Mouse (Mus musculus) T-helper 1 cell (primary cell): ENCODE data around the gene Gm42674.

Experiments
- in situ Hi-C: fragments of 300-600 bp; cut with MboI, MseI; formaldehyde crosslinking; loops from one replicate; pipeline ENCODE4 v1.15.1; 2025; ENCODE audit warnings: high pct_unique_total_duplicates

The Gm42674 gene

GRCm38 (mm10) chr3:90601486-90602110, at the start of gene Gm42674:
TSS of gene Gm42674 (plus strand) at chr3:90601904.
- in situ Hi-C loops, result no loop called here

GRCm38 (mm10) chr3:90552231-90552630, 49.5 kb upstream of the Gm42674 start:
- in situ Hi-C loops, result no loop called here

- in situ Hi-C loops, result no loop called here
Observed at GRCm38 (mm10) chr3:90555954-90556353, 45.8 kb upstream of the Gm42674 start.

- in situ Hi-C loops, result no loop called here
Observed at GRCm38 (mm10) chr3:90560008-90560628, 41.6 kb upstream of the Gm42674 start, which contains the start of gene S100a3. TSS of gene S100a3 (plus strand) at chr3:90560578.

DNA sequence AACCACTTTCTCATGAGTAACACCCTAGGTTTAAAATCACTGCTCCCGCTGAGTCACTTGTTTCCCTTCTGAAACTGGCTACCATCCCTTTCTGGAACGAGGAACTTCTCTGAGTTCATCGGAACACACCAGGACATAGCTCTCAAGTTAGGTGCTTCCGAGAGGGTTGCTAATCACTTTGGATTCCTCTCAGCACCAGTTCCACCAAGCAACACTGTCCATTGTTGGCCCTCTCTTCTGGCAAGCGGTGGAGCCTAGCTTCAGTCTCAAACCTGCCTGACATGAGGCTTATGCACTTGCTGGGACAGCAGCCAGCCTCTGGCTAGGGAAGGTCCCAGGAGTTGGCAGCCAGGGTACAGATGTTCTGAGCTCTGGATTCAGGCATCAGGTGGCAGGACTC, 27.0 kb upstream of the Gm42674 start:
- in situ Hi-C loops, result loop anchor here (5.0 kb wide), 1 partner anchor 38 kb away; the partner anchor contains the start of gene S100a6

GRCm38 (mm10) chr3:90575320-90575719, 26.4 kb upstream of the Gm42674 start:
- in situ Hi-C loops, result loop anchor here (5.0 kb wide), 1 partner anchor 37 kb away; the partner anchor contains the start of gene S100a6

DNA sequence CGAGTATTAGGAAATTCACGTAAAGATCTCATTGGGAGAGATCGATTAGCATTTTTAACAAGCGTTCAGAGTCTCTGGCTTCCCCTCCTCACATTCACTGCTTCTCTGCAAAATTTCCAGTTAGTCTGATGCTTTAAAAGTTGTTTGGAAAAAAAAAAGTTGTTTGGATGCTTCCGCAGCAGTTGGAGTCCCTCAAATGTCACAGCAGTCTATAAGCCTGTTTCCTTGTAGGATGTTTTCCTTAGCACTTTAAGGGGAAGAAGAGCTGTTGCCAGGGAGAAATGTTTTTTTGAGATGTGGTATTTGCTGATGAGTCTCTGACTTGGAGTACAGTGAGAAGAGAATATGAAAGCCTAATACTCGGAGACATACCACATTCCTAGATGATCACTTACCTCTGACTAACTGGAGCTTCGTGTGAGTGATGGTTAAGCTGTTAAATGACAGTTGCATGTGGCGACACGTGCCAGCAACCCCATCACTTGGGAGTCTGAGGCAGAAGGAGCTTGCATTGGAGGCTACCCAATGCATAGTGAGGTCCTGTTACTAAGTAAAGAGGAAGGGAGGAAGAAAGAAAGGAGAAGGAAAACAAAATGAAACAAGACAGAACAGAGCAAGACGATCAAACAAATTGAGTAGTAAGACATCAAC, 25.2 kb upstream of the Gm42674 start:
- in situ Hi-C loops, result loop anchor here (5.0 kb wide), 1 partner anchor 36 kb away; the partner anchor contains the start of gene S100a6

GRCm38 (mm10) chr3:90579433-90579832, 22.3 kb upstream of the Gm42674 start:
- in situ Hi-C loops, result loop anchor here (5.0 kb wide), 1 partner anchor 33 kb away; the partner anchor contains the start of gene S100a6

DNA sequence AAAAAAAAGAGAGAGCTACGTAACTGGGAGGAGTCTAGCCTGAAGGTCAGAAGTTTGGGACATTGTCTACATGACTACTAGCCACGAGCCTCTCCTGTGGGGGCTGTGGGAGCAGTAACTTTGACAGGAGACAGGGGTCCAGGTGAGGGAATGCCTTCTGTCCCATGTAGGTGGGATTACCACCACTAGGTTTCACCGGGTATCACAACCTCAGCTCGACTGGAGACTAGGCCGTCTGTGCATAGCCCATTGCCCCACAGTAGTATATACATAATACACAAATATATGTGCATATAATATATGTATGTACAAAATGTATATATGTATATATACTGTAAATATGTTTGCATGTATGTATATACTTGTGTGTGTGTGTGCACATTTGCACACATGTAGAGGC, 20.6 kb upstream of the Gm42674 start:
- in situ Hi-C loops, result loop anchor here (5.0 kb wide), 1 partner anchor 64 kb away; no protein-coding TSS in a partner anchor

DNA sequence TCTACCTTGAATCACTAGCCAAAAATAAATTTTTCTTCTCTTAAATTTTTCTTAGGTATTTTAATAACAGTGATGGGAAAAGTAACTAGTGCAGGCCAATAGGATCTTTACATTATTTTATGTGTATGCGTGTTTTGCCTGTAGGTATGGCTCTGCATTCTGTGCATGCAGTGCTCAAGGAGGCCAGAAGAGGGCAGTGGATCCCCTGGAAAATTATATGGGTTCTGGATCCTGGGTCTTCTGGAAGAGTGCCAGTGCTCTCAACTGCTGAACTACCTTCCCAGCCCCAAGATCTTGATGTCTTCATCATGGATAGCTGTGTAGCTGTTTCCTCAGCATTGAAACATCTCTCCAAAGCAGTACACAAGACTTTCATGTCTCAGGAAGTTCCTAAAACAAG, 19.5 kb upstream of the Gm42674 start:
- in situ Hi-C loops, result loop anchor here (5.0 kb wide), 1 partner anchor 65 kb away; no protein-coding TSS in a partner anchor

- in situ Hi-C loops, result loop anchor here (5.0 kb wide), 1 partner anchor 65 kb away; no protein-coding TSS in a partner anchor
Observed at GRCm38 (mm10) chr3:90582556-90582955, 19.1 kb upstream of the Gm42674 start.

- in situ Hi-C loops, result loop anchor here (5.0 kb wide), 1 partner anchor 67 kb away; no protein-coding TSS in a partner anchor
Observed at GRCm38 (mm10) chr3:90583893-90584292, 17.8 kb upstream of the Gm42674 start.

- in situ Hi-C loops, result no loop called here
Observed at GRCm38 (mm10) chr3:90585595-90585994, 16.1 kb upstream of the Gm42674 start.

- in situ Hi-C loops, result no loop called here
Observed at GRCm38 (mm10) chr3:90586016-90586643, 15.6 kb upstream of the Gm42674 start.

DNA sequence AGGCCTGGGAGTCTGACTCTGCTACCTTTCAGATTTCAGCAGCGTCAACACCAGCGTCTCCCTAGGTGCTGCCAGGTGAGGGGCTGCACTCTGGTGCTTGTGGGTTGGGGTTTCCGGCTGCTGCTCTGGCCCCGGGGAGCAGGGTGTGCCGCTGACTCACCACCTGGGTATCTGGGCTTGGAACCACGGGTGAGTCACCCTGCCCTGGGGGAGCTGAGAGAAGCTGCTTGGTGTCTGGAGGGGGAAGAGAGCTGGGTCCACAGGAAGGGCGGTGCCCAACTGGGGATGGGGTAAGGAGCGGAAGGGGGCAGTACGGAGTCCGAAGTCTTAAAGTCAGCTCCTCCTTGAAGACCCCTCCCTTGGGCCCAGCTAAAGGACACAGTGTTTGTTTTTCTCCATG, 14.8 kb upstream of the Gm42674 start:
- in situ Hi-C loops, result no loop called here

DNA sequence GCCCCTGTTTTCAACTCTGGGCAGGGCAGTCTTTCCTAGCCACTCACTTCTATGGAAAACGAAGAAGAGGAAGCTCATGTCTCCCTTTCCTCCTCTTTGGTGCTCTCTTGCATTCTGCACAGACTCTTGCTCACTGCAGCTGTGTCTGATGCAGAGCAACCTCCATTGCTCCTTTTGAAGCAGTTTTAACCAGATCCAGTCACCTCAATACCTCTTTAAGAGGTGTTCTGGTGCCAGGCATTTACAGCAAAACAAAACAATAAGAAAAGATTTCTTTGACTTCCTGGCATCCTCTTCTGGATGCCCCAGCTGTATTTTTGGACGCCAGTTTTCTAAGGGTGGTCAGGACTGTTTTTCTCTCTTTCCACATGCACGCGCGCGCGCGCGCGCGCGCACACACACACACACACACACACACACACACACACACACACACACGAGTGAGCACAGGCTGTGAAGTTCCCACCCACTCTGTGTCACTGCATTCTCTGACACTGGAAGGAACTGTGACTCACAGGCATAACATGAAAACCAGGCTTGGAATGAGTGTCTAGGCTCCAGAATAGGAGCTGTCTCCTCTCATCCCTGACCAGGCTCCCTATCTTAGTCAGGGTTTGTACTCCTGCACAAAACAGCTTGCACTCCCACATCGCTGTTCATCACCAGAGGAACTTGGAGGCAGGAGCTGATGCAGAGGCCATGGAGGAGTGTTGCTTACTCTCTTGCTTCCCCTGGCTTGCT, 14.2 kb upstream of the Gm42674 start:
- in situ Hi-C loops, result no loop called here

DNA sequence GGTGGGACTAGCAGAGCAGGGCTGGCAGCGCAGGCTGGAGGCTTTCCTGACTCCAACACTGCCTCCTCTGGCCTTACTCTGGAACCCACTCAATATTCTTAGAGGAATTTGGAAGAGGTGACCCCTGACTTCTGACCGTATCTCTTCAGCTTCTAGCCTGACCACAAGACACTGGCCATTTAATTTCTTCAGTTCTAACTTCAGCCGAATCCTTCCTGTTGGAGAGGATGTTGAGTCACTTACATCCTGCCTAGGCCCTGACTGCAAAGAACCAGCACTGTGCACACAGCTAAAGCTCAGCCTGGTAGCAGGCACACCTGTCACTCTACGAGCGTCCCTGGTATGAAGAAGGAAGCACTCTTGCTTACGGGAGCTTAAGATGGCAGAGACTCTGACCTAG, 12.3 kb upstream of the Gm42674 start:
- in situ Hi-C loops, result no loop called here

DNA sequence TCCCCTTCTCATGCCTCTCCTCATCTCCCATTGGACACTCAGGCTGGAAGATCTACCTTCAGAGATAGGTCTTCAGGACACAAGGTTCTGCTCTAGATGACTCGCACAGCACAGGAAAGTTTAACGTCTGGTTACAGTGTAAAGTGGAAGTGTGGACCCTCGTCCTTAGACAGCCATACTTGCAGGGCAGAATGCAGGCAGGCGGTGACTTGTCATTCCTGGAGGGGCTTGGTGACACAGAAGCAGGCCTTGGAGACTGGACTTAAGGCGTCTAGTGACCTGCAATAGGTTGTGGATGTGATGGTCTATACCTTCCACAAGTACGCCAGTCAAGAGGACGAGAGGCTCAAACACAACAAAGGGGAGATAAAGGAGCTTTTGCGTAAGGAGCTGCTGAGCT, 11.8 kb upstream of the Gm42674 start, which contains the start of gene S100a2:
Gene S100a2, plus strand, starts transcription at position 301 of the 400 bp plus-strand sequence.
- in situ Hi-C loops, result no loop called here

- in situ Hi-C loops, result no loop called here
Observed at GRCm38 (mm10) chr3:90594466-90594865, 7.2 kb upstream of the Gm42674 start.

DNA sequence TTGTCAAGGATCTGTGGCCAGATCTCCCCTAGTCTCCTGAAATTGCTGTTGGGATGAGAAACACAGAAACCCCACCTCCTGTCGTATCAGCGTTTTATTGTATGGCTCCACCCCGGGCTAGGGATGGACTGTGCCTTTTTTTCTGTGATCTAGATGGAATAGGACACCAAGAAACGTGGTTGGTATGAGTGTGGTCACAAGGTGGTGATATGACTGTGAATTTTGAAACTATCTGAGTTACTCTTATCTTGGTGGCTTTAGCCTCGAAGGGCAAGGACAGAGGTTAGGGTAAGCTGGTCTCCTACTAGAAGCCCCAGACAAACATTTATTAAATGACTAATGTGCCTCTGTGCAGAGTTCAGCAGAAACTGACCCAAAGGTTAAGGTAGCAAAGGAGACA, 6.1 kb upstream of the Gm42674 start:
- in situ Hi-C loops, result no loop called here

- in situ Hi-C loops, result no loop called here
Observed at GRCm38 (mm10) chr3:90596810-90597209, 4.9 kb upstream of the Gm42674 start.
